Mouse (Mus musculus) WW6 (cell line): ENCODE measurements around the gene Cryzl1.

Experiments
- DNase-seq: peaks from one replicate; pipeline ENCODE4 v3.0.0-alpha.2; 2013; ENCODE audit warnings: low read depth, low spot score

Gene Cryzl1

DNA sequence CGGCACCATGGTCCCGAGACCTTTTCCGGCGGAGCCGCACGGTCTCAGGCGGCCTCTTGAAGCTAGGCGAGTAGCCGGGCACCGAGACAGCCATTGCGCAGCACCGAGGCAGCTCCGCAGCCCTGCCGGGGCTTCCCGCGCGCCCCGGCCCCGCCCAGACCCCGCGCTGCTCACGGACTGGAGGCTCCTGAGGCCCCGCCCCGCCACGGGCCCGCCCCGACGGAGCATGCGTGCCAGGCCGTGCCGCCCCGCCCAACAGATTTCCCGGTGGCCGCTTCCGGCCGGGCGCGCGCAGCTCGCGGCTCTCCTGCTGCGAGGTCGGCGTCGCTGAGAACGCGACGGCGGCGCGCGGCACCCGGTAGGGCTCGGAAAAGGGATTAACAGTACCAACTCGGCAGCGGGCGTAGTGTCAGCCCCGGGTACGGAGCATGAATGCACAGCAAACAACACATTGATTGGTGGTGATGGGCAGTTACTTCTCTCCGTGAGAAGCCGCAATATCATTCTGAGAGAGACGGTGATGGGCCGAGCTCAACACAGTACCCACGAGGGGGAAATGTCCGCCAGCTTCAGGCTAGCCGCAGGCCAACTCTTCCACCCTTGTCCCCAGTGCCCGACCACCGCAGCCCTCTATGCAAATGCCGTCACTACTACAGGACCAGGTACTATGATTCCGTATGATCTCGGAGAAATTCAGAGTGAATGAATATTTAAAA, 40.0 kb downstream of the Cryzl1 start, which contains the start of gene Donson:
Gene Donson, minus strand, starts transcription at position 152 of the 716 bp plus-strand sequence.
- DNase-seq, result peak; percentile 68

GRCm38 (mm10) chr16:91688023-91688618, 40.7 kb downstream of the Cryzl1 start:
- DNase-seq, result no peak

- no peak for DNase-seq
These were observed 42.4 kb downstream of the Cryzl1 start for GRCm38 (mm10) chr16:91686369-91686768.

DNA sequence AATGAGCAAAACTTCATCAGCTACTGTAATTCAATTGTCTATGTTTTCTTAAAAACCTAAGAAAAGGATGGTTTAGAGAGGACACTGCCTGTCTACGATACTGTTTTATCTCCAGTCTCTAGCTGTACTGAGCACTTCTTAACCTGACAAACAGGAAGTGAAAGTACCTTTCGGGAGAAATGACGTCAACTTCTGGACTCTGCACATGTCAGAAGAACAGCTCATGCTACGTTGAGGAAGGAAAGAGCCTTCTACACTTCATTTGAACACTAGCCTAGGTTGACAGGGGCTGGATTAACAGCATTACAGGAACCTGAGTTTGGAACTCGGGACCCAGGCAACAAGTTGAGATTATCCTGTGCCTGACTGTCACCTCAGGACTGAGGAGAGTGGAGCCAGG, 43.2 kb downstream of the Cryzl1 start:
- no peak for DNase-seq

GRCm38 (mm10) chr16:91680656-91681055, 48.1 kb downstream of the Cryzl1 start:
- DNase-seq, result no peak

DNA sequence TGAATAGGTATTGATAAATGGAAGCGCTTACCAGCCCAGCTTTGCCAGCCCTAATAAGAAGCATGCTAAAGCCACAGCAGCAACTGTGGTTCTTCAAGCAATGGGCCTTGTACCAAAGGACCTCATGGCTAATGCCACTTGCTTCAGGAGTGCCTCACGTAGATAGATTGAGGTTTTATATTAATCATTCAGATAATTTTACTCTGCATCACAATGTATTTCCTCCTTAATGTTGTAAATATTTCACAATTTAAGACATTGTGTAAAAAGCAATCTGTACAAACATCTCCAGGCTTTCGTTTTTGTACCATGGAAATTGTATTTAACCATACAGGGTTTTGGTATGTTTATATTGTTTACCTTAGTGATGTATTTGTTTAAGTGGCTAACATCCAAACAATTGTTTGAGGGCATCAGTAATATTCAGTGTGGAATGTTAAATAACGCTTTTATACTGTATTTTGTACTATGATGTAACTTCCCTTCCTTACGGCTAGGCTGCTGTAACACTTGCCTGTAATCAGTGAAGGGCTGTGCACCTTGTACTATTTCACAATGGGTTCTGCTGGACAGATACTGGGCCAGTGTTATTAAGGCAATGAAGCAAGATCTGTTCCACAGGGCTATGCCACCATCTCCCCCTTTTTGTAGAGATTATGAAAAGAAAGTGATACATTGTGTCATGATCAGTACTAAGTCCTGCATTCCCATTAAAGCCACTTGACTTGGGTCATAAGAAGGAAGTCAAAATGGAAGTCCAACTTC, 50.4 kb downstream of the Cryzl1 start:
- no peak for DNase-seq

DNA sequence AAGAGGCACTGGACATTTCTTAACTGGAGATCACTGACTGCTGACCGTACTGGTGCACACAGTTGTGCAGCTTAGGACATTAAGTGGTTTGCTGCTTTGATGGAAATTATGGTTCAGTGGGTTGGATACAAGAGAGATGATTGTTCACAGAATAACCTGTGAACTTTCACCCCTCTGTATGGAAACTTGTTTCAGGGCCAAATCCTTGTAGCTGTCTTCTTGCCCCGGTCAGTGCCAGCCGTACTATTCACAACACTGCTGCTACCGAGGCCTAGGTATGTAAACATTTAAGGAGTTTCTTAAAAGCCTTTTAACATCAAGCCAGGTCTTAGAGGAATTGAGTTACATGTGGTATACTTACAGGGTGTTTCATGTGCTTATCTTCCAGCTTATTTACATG, 54.3 kb downstream of the Cryzl1 start:
- DNase-seq, result no peak

DNA sequence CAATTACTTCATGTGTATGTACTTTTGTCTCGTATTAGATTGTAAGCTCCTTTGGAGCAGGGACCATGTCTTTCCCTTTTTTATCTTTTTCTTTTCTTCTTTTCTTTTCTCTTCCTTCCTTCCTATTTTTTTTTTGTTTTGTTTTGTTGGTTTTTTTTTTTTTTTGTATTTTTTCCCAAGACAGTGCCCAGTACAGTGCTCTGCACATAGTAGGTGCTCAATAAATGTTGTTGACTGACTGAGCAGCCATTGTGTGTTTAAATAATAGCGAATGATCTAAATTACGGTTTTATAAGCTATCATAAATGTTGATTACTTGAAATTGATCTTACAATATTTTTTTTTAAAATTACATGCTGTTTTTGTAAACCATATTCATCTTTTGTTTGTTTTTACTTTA, 65.0 kb downstream of the Cryzl1 start:
- DNase-seq, result no peak

- no peak for DNase-seq
These were observed 66.4 kb downstream of the Cryzl1 start for GRCm38 (mm10) chr16:91662336-91662735.

DNA sequence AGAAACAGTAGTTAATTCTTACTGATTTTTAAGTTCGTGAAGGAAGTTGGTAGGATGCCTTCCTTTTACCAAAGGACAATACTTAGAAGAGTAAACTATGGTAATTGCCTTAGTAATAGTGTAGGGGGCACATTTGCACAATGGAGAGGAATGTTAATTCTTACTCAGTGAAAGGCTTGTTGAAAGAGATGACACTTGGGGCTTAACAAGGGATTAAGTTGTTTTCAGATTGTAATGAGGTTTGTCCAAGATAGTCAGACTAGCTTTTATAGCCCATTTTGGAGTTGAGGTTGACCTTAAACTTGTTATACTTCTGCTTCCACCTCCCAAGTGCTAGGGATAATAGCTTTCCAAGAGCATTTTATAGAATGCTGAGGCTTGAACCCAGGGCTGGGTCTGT, 67.4 kb downstream of the Cryzl1 start:
- no peak for DNase-seq

GRCm38 (mm10) chr16:91659798-91660197, 69.0 kb downstream of the Cryzl1 start:
- no peak for DNase-seq

GRCm38 (mm10) chr16:91658471-91658870, 70.3 kb downstream of the Cryzl1 start:
- DNase-seq, result no peak

- no peak for DNase-seq
These were observed 71.5 kb downstream of the Cryzl1 start for GRCm38 (mm10) chr16:91657285-91657684.

DNA sequence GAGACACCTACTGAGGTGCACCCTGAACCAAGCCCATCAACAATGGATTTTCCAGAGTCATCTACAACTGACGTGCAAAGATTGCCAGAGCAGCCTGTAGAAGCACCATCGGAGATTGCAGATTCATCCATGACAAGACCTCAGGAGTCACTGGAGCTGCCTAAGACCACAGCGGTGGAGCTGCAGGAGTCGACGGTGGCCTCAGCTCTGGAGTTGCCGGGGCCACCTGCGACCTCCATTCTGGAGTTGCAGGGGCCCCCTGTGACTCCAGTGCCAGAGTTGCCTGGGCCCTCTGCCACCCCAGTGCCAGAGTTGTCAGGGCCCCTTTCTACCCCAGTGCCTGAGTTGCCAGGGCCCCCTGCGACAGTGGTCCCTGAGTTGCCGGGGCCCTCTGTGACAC, 73.5 kb downstream of the Cryzl1 start:
- DNase-seq, result no peak

GRCm38 (mm10) chr16:91652191-91652590, 76.6 kb downstream of the Cryzl1 start:
- no peak for DNase-seq

DNA sequence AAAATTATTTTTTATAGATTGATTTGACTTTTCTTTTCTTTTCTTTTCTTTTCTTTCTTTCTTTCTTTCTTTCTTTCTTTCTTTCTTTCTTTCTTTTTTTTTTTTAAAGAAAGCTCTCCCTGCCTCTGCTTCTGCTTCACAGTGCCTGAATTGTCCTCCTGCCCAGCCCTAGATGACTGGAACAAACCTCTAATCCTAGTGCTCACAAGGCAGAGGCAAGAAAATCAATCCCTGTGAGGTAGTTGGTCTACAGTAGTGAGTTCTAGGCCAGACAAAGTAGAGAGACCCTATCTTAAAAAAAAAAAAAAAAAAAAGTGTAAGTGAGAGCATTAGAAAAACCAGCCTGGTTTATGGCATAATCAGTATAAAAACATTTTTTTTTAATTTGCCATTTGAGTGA, 79.0 kb downstream of the Cryzl1 start:
- no peak for DNase-seq

- DNase-seq, result no peak
These were observed 79.5 kb downstream of the Cryzl1 start for GRCm38 (mm10) chr16:91649246-91649645.

DNA sequence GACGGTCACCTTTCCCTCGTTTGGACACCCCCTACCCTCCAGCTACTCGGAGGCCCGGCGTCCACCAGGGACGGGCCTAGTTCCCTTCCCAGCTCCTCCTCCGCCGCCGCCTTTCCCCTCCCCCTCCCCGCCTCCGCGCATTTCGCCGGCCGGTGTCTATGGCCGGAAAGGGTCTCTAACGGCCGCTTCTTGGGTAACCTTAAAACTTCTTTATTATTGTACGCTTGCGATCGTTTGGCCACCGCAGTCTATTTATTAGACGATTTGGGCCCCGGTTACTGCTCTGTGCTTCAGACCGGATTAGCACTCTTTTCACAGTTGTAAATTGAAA, 80.6 kb downstream of the Cryzl1 start:
- peak; percentile 33 for DNase-seq

DNA sequence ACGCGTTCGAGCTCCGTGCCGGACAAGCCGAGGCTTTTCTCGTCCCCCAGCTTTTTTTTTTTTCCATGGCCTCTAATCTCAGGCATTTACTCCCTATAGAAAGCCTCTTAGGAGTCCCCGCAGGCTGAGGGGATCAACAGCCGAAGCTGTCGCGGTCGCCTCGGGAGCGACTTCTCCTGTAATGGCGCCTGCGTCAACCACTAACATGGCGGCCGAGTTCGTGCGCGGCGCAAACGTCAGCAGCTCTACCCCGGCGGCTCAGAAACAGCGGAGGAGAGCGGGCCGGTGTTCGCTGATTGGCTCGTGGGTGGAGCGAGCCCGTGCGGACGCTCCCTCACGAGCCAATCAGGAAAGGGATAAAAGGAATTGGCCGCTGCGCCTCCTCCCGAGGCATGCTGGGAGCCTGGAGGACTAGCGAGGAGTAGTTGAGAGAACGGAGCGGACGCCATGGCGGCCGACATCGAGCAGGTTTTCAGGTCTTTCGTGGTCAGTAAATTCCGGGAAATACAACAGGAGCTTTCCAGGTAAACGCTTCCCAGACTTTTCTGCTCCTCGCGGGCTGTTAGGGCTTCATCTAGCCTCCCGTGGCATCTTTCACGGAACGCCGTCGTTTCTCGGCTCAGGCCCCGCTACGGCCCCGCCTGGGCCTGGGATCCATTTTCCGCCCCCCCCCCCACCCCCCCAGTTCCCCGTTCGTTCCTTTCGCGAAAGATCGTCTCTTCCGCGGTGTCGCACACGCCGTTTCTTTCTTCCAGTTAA, 81.1 kb downstream of the Cryzl1 start, which contains the start of gene Son:
Gene Son, plus strand, starts transcription at position 46 of the 759 bp plus-strand sequence.
- peak; percentile 89 for DNase-seq

- peak; percentile 72 for DNase-seq
These were observed 81.9 kb downstream of the Cryzl1 start, which contains the start of gene Gart for GRCm38 (mm10) chr16:91646681-91647419. Gene Gart (minus strand): TSS chr16:91646952.

DNA sequence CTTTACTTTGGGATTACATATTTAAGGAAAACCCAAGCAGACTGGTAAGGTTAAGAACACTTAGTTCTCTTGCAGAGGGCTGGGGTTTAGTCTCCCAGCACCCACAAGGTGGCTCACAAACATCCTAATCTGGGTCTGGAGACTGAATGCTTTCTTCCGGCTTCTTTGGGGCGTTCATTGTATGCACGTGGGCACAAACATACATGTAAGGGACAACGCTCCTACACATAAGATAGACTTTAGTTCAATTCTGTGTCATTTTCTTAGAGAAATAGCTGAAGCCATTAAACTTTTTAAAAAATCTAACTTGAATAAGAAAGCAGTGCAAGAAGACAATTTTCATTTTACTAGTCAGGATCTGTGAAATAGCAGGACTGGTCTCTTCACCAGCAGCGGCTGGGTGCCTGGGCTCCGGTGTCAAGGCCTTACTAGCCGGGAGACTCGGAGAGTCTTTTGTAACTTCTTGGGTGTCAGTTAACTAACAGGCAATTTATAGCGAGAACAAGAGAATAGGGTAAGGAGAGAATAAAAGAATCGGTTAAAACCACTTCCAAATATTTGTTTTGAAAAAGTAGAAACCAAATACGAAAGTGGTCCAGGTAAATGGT, 82.7 kb downstream of the Cryzl1 start:
- DNase-seq, result no peak
